Mouse (Mus musculus): ENCODE data around the gene Fra10ac1.

- no peak for TF ChIP-seq GATA1 (IDR thresholded peaks at IDR 0.05; ENCODE audit: low read length)
- TF ChIP-seq TAL1 (IDR thresholded peaks at IDR 0.05; ENCODE audit: low read length): no peak
Observed at GRCm38 (mm10) chr19:38191446-38191845, 32.5 kb downstream of the Fra10ac1 start.

Measured in erythroblast, embryonic 14.5 days (primary cell).